Mouse (Mus musculus): ENCODE results near the gene Gm3629. TPM values are rescaled to one million over a fixed set of nuclear protein-coding genes. Genes with fewer than 3 reads are reported as not detected.
"Not testable (repeated sequence)": the region's sequence is repeated elsewhere in the genome, so short reads cannot be mapped to it uniquely, and the experiment has no call there.

Gm3629 gene
- polyA plus RNA-seq (2014; fragmentation: Nextera tagmentation; extraction: Ambion mirVana) = 0.22 and 0.42 TPM in 2 replicates

- not testable (repeated sequence) for ATAC-seq (ENCODE audit: low FRiP score); H3K4me3 ChIP-seq (ENCODE audit: low read depth, low read length); H3K27ac ChIP-seq (ENCODE audit: low read depth, low read length); H3K27me3 ChIP-seq (ENCODE audit: control insufficient read depth, insufficient read depth, low read length); H3K4me1 ChIP-seq (ENCODE audit: control insufficient read depth, insufficient read depth, low read length); H3K36me3 ChIP-seq (ENCODE audit: control insufficient read depth, insufficient read depth, low read length); H3K9ac ChIP-seq (ENCODE audit: low read length); DNase-seq (ENCODE audit: low spot score, missing footprints); H3K9me3 ChIP-seq (ENCODE audit: control insufficient read depth, low read length); H3K4me2 ChIP-seq
- 45% methylated on average over 1 of the region's 2 CpGs for WGBS
These were observed at the start of gene Gm3629 for GRCm38 (mm10) chr14:6590513-6590912. Gene Gm3629 (minus strand): TSS chr14:6590613.

- not testable (repeated sequence) for H3K4me1 ChIP-seq (ENCODE audit: control insufficient read depth, insufficient read depth, low read length); H3K9ac ChIP-seq (ENCODE audit: low read length); H3K27ac ChIP-seq (ENCODE audit: low read depth, low read length); H3K4me3 ChIP-seq (ENCODE audit: low read depth, low read length); H3K9me3 ChIP-seq (ENCODE audit: control insufficient read depth, low read length); DNase-seq (ENCODE audit: low spot score, missing footprints); H3K27me3 ChIP-seq (ENCODE audit: control insufficient read depth, insufficient read depth, low read length); H3K36me3 ChIP-seq (ENCODE audit: control insufficient read depth, insufficient read depth, low read length); ATAC-seq (ENCODE audit: low FRiP score); H3K4me2 ChIP-seq
- 53% methylated on average over 1 of the region's 2 CpGs for WGBS
These were observed 31.9 kb upstream of the Gm3629 start, which contains the start of gene Gm3460 for GRCm38 (mm10) chr14:6622318-6622717. Gene Gm3460 (minus strand): TSS chr14:6622418.

GRCm38 (mm10) chr14:6606436-6606835 lies 16.0 kb upstream of the Gm3629 start:
- H3K4me2 ChIP-seq; H3K27ac ChIP-seq (ENCODE audit: low read depth, low read length); H3K9me3 ChIP-seq (ENCODE audit: control insufficient read depth, low read length); H3K4me1 ChIP-seq (ENCODE audit: control insufficient read depth, insufficient read depth, low read length); H3K9ac ChIP-seq (ENCODE audit: low read length); H3K4me3 ChIP-seq (ENCODE audit: low read depth, low read length); H3K36me3 ChIP-seq (ENCODE audit: control insufficient read depth, insufficient read depth, low read length); H3K27me3 ChIP-seq (ENCODE audit: control insufficient read depth, insufficient read depth, low read length); DNase-seq (ENCODE audit: low spot score, missing footprints); ATAC-seq (ENCODE audit: low FRiP score): not testable (repeated sequence)
- no CpG with 5 or more reads among the region's 1 CpGs for WGBS

- not testable (repeated sequence) for DNase-seq (ENCODE audit: low spot score, missing footprints); H3K4me1 ChIP-seq (ENCODE audit: control insufficient read depth, insufficient read depth, low read length)
These were observed 14.6 kb upstream of the Gm3629 start for GRCm38 (mm10) chr14:6605004-6605403.

GRCm38 (mm10) chr14:6604551-6604950 lies 14.1 kb upstream of the Gm3629 start:
- not testable (repeated sequence) for H3K9me3 ChIP-seq (ENCODE audit: control insufficient read depth, low read length); H3K27me3 ChIP-seq (ENCODE audit: control insufficient read depth, insufficient read depth, low read length); DNase-seq (ENCODE audit: low spot score, missing footprints); ATAC-seq (ENCODE audit: low FRiP score); H3K36me3 ChIP-seq (ENCODE audit: control insufficient read depth, insufficient read depth, low read length); H3K4me1 ChIP-seq (ENCODE audit: control insufficient read depth, insufficient read depth, low read length); H3K27ac ChIP-seq (ENCODE audit: low read depth, low read length)
- Histone ChIP-seq H3K4me2 (peak overlapping the region; percentile 49), H3K4me3 (ENCODE audit: low read depth, low read length) (peak overlapping the region; percentile 30), H3K9ac (ENCODE audit: low read length) (peak overlapping the region; percentile 27; the same call in 1 of the 2 replicates)
- 10% methylated on average over 17 of the region's 20 CpGs for WGBS

More at GRCm38 (mm10) chr14:6605004-6605403, 14.6 kb upstream of the Gm3629 start:
- peak overlapping the region; percentile 30 for H3K4me3 ChIP-seq (ENCODE audit: low read depth, low read length)
- H3K9ac ChIP-seq (ENCODE audit: low read length) = peak overlapping the region; percentile 44; the same call in 1 of the 2 replicates
- WGBS = 0% methylated on average over 14 of the region's 20 CpGs
- H3K27me3 ChIP-seq (ENCODE audit: control insufficient read depth, insufficient read depth, low read length); H3K27ac ChIP-seq (ENCODE audit: low read depth, low read length); H3K9me3 ChIP-seq (ENCODE audit: control insufficient read depth, low read length); H3K36me3 ChIP-seq (ENCODE audit: control insufficient read depth, insufficient read depth, low read length); ATAC-seq (ENCODE audit: low FRiP score): not testable (repeated sequence)
- peak overlapping the region; percentile 49 for H3K4me2 ChIP-seq

- H3K36me3 ChIP-seq (ENCODE audit: control insufficient read depth, insufficient read depth, low read length); H3K27me3 ChIP-seq (ENCODE audit: control insufficient read depth, insufficient read depth, low read length); DNase-seq (ENCODE audit: low spot score, missing footprints); H3K4me2 ChIP-seq; H3K4me3 ChIP-seq (ENCODE audit: low read depth, low read length); ATAC-seq (ENCODE audit: low FRiP score); H3K9ac ChIP-seq (ENCODE audit: low read length); H3K9me3 ChIP-seq (ENCODE audit: control insufficient read depth, low read length); H3K4me1 ChIP-seq (ENCODE audit: control insufficient read depth, insufficient read depth, low read length); H3K27ac ChIP-seq (ENCODE audit: low read depth, low read length): not testable (repeated sequence)
- no CpG with 5 or more reads among the region's 2 CpGs for WGBS
These were observed 53.2 kb downstream of the Gm3629 start, which contains the start of gene Gm8356 for GRCm38 (mm10) chr14:6537190-6537589. Gene Gm8356 (minus strand): TSS chr14:6537290.

Other genes with a start within 250 kb of the Gm3629 start
- not detected in 2 replicates for gene Gm3618, start 246.9 kb downstream of the Gm3629 start, polyA plus RNA-seq (2014; fragmentation: Nextera tagmentation; extraction: Ambion mirVana)
- not detected in 2 replicates for gene Gm16440, start 200.3 kb downstream of the Gm3629 start, polyA plus RNA-seq (2014; fragmentation: Nextera tagmentation; extraction: Ambion mirVana)
- gene Gm3591, start 178.1 kb downstream of the Gm3629 start, polyA plus RNA-seq (2014; fragmentation: Nextera tagmentation; extraction: Ambion mirVana) = 1.0 and 1.1 TPM in 2 replicates
- gene Gm3594, start 146.0 kb downstream of the Gm3629 start, polyA plus RNA-seq (2014; fragmentation: Nextera tagmentation; extraction: Ambion mirVana) = not detected in 2 replicates
- gene Gm8356, start 53.3 kb downstream of the Gm3629 start, polyA plus RNA-seq (2014; fragmentation: Nextera tagmentation; extraction: Ambion mirVana) = not detected in 2 replicates
- gene Gm3460, start 31.8 kb upstream of the Gm3629 start, polyA plus RNA-seq (2014; fragmentation: Nextera tagmentation; extraction: Ambion mirVana) = not detected in 2 replicates
- not detected in 2 replicates for gene Gm10251, start 93.6 kb upstream of the Gm3629 start, polyA plus RNA-seq (2014; fragmentation: Nextera tagmentation; extraction: Ambion mirVana)
- gene Gm8050, start 129.6 kb upstream of the Gm3629 start, polyA plus RNA-seq (2014; fragmentation: Nextera tagmentation; extraction: Ambion mirVana) = not detected in 2 replicates
- 6.0 and 7.7 TPM in 2 replicates for gene Gm3636, start 151.7 kb upstream of the Gm3629 start, polyA plus RNA-seq (2014; fragmentation: Nextera tagmentation; extraction: Ambion mirVana)
- not detected in 2 replicates for gene Gm8362, start 183.8 kb upstream of the Gm3629 start, polyA plus RNA-seq (2014; fragmentation: Nextera tagmentation; extraction: Ambion mirVana)
- gene Gm3642, start 249.7 kb upstream of the Gm3629 start, polyA plus RNA-seq (2014; fragmentation: Nextera tagmentation; extraction: Ambion mirVana) = not detected in 2 replicates